Mouse (Mus musculus): ENCODE measurements around the gene Sema3d.

DNA sequence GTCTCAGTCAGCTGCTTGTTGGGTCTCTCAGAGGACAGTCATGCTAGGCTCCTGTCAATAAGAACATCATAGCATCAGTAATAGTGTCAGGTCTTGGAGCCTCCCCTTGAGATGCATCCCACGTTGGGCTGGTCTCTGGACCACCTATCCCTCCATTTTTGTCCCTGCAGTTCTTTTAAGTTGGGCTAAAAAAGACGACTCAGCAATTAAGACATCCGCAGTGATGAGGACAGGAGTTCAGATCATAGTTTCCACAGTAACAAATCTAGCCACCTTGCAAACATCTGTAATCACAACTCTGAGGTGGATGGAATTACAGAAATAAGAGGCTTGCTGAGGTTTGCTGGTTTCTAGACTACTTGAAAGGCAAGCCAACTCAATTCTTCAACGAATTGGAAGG lies 67.9 kb downstream of the Sema3d start:
- TF ChIP-seq POLR2A (IDR thresholded peaks at IDR 0.05; ENCODE audit: borderline replicate concordance, extremely low read depth, low read depth, low read length) (no peak), CTCF (IDR thresholded peaks at IDR 0.05; ENCODE audit: insufficient read depth, low read length) (no peak)

Data from lung, adult 2 months (tissue).